Mouse (Mus musculus): Measurements from ENCODE around the gene Ubald1.

DNA sequence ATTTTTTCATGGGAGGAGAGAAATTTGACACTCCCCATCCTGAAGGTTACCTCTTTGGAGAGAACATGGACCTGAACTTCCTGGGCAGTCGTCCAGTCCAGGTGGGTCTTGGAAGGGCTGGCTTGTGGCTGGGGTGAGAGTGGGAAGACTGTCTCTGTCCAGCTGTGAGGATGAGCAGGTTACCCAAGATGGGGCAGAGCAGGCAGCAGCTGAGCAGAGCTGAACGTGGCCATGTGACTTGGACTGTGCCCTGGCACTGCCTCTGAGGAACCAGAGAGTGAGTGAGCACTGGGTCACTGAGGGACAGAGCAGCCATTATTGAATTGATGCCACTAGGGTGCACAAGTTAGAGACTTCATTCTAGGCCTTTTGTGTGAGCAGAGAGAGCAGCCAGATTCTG, 27.3 kb upstream of the Ubald1 start:
- TF ChIP-seq CTCF (IDR thresholded peaks at IDR 0.05; ENCODE audit: control insufficient read depth, insufficient read depth, insufficient replicate concordance, low read depth, low read length) (no peak), POLR2A (IDR thresholded peaks at IDR 0.05; ENCODE audit: control insufficient read depth, low read depth, low read length) (no peak)
